Mouse (Mus musculus) CD4-positive, CD25-positive, alpha-beta regulatory T cell, adult 2 months (primary cell): ENCODE data around the gene Mlc1.

ENCODE experiments used
- DNase-seq: peaks from one replicate; pipeline ENCODE4 v3.0.0-alpha.2; 2012; ENCODE audit warnings: low read depth, low spot score

Gene Mlc1

GRCm38 (mm10) chr15:88978281-88979137, at the start of gene Mlc1:
Mlc1 (minus strand) TSS chr15:88979007.
- DNase-seq: no peak

- no peak for DNase-seq
Measured at GRCm38 (mm10) chr15:89020492-89020891, 41.7 kb upstream of the Mlc1 start.

- no peak for DNase-seq
Measured at GRCm38 (mm10) chr15:89020085-89020484, 41.3 kb upstream of the Mlc1 start.

- no peak for DNase-seq
Measured at GRCm38 (mm10) chr15:89016722-89017121, 37.9 kb upstream of the Mlc1 start.

DNA sequence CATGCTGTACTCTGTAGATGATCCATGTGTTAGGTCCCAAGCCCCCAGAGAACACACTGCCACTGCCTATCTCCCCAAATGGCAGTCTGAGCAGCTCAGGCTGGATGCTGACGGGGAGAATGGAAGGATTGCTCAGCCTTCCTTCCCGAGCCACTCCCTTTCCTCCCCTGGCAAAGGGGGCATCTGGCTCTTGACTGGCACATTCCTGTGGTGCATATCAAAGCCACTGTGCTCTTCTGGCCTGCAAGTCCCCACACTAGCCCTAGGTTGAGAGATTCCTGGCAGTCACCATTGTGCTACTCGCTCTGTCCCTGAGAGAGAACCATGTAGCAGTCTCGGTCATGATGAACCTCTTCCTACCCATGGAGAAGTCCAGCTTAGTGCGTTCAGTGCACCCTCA, 29.0 kb upstream of the Mlc1 start:
- no peak for DNase-seq

- DNase-seq: no peak
Measured at GRCm38 (mm10) chr15:89007002-89007401, 28.2 kb upstream of the Mlc1 start.

DNA sequence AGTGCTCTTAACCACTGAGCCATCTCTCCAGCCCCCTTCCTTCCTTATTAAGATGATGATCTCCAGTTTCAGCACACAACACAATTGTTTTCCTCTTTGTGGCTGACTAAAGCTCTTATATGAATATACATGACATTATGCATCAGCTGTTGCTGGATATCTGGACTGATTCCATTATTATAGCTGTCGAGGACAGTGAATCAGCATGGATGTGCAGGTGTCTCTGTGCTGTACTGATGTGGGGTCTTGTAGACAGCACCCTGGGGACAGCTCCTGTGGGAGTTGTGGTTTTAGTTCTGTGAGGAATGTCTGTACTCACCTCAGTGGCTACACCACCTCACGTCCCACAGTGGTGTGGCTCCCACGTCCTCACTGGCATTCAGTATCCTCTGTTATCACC, 22.4 kb upstream of the Mlc1 start:
- DNase-seq: no peak

DNA sequence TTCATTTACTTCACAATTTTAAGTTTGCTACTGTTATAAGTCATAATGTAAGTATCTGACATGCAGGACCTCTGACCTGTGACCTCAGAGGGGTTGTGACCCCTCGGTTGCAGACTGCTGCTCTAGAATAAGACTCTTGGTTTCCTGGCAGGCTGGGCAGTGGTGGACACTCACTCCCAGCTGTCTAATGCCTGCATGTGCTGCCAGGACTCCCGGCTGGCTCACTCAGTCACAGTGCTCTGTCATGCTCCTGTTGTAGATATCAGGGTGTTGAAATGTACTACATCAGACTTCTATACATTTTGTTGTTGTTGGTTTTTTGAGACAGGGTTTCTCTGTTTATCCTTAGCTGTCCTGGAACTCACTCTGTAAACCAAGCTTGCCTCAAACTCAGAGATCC, 21.6 kb upstream of the Mlc1 start:
- no peak for DNase-seq

- no peak for DNase-seq
Measured at GRCm38 (mm10) chr15:88999124-88999523, 20.3 kb upstream of the Mlc1 start.

DNA sequence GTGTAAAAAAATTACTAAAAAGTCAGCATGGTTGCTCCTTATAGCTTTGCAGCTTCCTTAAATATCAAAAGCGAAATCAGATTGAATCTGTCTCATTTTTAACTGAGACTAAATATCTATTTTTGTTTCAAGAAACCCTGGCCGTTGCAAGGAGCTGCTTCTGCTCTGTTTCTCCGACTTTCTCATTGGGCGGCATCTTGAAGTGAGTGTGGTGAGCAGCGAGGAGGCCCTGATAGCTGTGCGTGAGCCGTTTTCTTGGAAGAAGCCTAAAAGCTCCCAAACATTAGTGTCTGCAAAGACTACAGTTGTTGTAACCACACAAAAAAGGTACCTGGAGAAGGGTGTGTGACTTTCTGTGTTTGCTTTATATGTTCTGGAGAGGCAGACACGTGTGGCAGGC, 19.8 kb upstream of the Mlc1 start:
- DNase-seq: no peak

DNA sequence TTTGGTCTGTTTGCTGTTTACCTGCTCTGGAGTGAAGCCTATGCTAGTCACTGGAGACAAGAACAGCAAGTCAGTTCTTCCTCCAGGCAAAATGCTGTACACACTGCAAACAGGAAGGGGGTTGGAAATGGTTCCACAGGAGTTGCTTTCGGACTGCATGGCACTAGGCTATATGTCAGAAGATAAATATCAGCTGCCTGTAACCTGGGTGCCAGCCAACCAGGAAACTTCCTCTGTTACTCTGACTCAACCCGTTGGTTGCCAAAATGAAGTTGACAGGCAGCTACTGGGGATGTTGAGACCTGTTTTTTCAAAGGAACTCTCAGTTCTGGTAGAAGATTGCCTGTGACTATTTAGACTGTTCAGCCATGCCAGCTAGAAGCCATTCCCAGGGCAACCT, 10.4 kb upstream of the Mlc1 start:
- no peak for DNase-seq

DNA sequence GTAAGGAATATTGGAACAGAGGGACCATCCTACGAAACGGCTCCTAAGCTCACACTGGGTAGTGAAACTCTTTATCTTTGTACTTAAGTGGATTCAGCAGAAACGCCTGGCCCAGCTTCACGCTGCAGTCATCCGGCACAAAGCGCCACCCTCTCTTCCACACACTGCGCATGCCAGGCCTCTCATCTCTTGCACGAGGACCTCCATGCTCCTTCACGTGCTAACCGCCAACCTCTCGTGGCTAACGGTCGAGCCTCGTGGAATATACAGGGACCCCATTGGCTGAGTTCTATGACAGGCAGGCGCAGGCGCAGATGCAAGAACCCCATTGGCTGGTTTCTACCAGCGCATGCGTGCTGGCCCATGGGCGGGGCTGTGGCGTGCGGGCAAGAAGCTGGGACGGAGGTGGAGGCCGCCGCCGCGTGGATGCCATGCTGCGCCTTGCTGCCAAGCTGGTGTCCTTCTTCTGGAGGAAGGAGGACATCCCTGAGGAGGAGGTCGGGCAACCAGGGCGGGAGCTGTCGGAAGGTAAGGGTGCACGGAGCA, 3.8 kb upstream of the Mlc1 start, which contains the start of gene Mov10l1:
Mov10l1 (plus strand) TSS at position 376 of the 546 bp plus-strand sequence.
- no peak for DNase-seq

- no peak for DNase-seq
Measured at GRCm38 (mm10) chr15:88979138-88979446, 285 bp upstream of the Mlc1 start.

GRCm38 (mm10) chr15:88972300-88972699, 6.5 kb downstream of the Mlc1 start:
- peak; percentile 2 for DNase-seq

DNA sequence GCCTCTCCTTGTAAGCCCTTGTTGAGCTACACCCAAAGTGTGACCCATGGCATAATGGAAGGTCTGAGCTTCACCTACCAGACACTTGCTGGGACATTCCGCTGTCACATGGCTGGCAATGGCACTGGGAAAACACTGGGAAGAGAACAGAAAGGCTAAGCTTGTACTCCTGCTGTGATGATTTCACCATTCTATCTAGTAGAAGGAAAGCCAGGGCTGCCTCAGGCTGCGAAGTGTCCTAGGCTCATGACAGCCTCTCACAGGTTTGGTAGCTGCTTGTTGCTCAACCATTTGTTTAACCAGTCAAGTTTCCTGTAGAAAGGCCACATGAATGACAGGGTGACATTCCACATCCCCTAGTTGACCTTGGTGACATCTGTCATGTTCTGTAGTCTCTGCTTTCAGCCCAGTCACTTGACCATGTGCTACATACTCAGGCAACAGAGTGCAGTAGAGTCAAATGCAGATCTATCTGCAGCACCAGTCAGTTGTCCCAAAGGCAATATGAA, 14.7 kb downstream of the Mlc1 start:
- DNase-seq: no peak

DNA sequence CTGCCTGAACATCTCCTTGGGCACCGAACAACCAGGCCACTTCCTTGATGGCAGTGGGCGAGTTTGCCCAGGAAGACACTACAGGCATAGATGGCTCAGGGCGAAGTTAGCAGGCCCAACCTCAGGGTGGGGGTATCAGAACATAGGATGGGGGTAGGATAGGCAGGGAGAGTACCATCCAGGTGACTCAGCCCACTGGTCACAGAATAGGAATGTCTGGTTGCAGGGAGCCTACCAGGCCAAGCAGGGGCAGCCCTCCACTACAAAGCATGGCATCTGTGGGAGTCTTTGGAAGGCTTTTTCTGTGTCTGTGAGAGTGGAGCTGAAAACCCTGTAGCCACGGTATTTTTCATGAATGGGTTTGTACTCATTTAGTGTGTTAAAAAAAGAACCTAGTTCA, 21.3 kb downstream of the Mlc1 start:
- DNase-seq: no peak

DNA sequence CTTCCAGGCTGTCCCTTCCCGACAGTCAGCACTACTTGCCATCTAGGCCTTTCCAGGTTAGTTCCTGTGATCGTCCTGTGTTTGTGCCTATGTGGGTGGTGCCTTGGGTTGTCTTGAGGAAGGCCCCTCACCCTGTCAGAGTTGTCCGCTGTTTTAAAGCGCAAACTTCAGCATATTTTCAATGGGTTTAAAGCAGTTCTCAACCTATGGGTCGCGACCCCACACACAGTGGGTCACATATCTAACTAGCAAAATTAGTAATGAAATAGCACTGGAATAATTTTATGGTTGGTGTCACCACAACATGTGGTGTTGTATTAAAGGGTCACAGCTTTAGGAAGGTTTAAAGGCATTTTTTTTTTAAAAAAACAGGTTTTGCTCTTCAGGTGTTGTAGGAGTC, 23.5 kb downstream of the Mlc1 start:
- no peak for DNase-seq

- no peak for DNase-seq
Measured at GRCm38 (mm10) chr15:88954368-88955072, 24.3 kb downstream of the Mlc1 start, which contains the start of gene Ttll8. Ttll8 (minus strand) TSS chr15:88954418.

- no peak for DNase-seq
Measured at GRCm38 (mm10) chr15:88951246-88951645, 27.6 kb downstream of the Mlc1 start.

DNA sequence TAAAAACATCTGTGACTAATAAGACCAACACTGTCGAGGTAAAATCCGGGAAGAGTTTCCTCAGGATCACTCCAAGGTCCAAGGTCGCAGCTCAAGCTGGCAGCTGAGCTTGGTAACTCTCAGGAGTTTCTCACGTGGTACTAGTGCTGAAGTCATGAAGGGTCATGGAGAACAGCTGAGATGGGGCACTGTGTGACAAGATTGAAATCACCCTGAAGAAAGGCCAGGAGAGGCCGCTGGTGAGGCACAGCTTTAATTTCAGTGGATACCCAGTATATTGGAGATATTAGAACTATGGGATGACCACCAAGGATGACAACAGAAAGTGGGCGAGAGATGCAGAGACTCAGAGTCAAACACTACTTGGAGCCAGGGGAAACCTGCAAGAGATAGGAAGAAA, 32.0 kb downstream of the Mlc1 start:
- no peak for DNase-seq

DNA sequence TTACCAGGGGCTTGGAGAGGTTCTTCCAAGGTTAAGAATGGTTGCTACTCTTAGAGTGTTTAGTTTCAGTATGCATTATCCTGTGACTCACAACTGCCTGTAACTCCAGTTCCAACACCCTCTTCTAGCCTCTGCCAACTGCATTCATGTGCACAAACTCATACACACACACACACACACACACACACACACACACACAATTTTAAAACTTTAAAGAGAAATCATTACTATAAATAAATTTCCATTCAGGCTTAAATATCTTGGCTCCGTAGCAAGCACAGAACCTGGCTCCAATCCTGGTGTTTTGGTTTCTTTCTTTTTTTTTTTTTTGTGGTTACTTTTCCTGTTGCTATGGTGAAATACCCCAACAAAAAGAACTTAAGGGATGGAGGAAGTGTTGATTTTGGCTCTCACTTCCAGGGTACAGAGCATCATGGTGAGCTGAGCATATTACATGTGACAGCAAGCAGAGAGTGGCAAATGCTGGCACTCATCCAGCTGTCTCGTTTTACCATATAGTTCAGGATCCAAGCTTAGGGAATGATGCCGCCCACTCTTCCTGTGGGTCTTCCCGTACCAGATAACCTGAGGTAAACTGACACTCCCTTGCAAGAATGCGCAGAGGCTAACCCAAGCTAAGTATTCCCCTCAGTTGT, 34.8 kb downstream of the Mlc1 start:
- no peak for DNase-seq

- no peak for DNase-seq
Measured at GRCm38 (mm10) chr15:88942783-88943182, 36.0 kb downstream of the Mlc1 start.
